Mouse (Mus musculus) lung, postnatal 0 days (tissue): Measurements from ENCODE around the gene Podxl2. TPM values are rescaled to one million over a fixed set of nuclear protein-coding genes. Genes with fewer than 3 reads are reported as not detected.

Source experiments
- ATAC-seq: fragments of 200-750 bp; cut with Nextera tagmentation; 2 replicates; pipeline ENCODE4 v1.8.0; 2017; ENCODE audit warnings: moderate library complexity
- DNase-seq: peaks from one replicate; pipeline ENCODE4 v3.0.0-alpha.2; 2016; ENCODE audit warnings: low spot score
- H3K27ac ChIP-seq: fragments of 300-500 bp; sonication (generic); 2 replicates; pipeline ENCODE4 v1.5.1; 2014; ENCODE audit warnings: antibody characterized with exemption, mild to moderate bottlenecking, low read length, mixed read lengths
- H3K27me3 ChIP-seq: fragments of 300-500 bp; sonication (generic); replicated peaks from 2 replicates; pipeline ENCODE4 v1.6.1; 2014; ENCODE audit warnings: low read length, mixed read lengths; ENCODE audit not compliant: insufficient read depth
- H3K36me3 ChIP-seq: fragments of 300-500 bp; sonication (generic); 2 replicates; pipeline ENCODE4 v1.6.1; 2014; ENCODE audit warnings: low read length, mixed read lengths; ENCODE audit not compliant: insufficient read depth
- H3K4me1 ChIP-seq: fragments of 300-500 bp; sonication (generic); 2 replicates; pipeline ENCODE4 v1.6.1; 2014; ENCODE audit warnings: antibody characterized with exemption, low read depth, low read length, mixed read lengths; ENCODE audit not compliant: insufficient read depth
- H3K4me2 ChIP-seq: fragments of 300-500 bp; sonication (generic); replicated peaks from 2 replicates; pipeline ENCODE4 v1.6.1; 2014; ENCODE audit warnings: low read depth, mild to moderate bottlenecking, low read length, moderate library complexity, mixed read lengths
- H3K4me3 ChIP-seq: fragments of 300-500 bp; sonication (generic); 2 replicates; pipeline ENCODE4 v1.5.1; 2014; ENCODE audit warnings: low read depth, low read length
- H3K9ac ChIP-seq: fragments of 300-500 bp; sonication (generic); replicated peaks from 2 replicates; pipeline ENCODE4 v1.6.1; 2014; ENCODE audit warnings: low read depth, mild to moderate bottlenecking
- H3K9me3 ChIP-seq: fragments of 300-500 bp; sonication (generic); 2 replicates; pipeline ENCODE4 v1.6.1; 2016; ENCODE audit warnings: low read length, mixed read lengths
- CTCF ChIP-seq: IDR thresholded peaks from 2 replicates; pipeline ENCODE4 v1.5.1; 2016; ENCODE audit warnings: antibody characterized with exemption, mild to moderate bottlenecking
- EP300 ChIP-seq: IDR thresholded peaks from 2 replicates; pipeline ENCODE4 v1.6.1; 2016; ENCODE audit warnings: antibody characterized with exemption, mild to moderate bottlenecking, control low read depth
- WGBS: fragments of 180-500 bp; shearing (Covaris S2); extraction: QIAGEN DNeasy Blood & Tissue Kit; methylation state at CpG from one replicate; pipeline ENCODE4 v1.1.7; 2014; 5-methylcytosine and 5-hydroxymethylcytosine counted together
- polyA plus RNA-seq: library from polyadenylated mRNA; unstranded; fragments of >200 nt; fragmentation: Nextera tagmentation; extraction: Ambion mirVana; gene quantifications from 2 replicates; pipeline ENCODE4 v1.2.1, GENCODE M21; 2015

The Podxl2 gene
- polyA plus RNA-seq, 1 experiment from 2014 or later: 19.1 TPM

- WGBS: 92% methylated on average over 17 of the region's 17 CpGs
- TF ChIP-seq CTCF (no peak), EP300 (no peak)
- ATAC-seq: no peak
Observed at GRCm38 (mm10) chr6:88884690-88885089, 9.8 kb upstream of the Podxl2 start.

GRCm38 (mm10) chr6:88884195-88884594, 9.4 kb upstream of the Podxl2 start:
- Histone ChIP-seq H3K9ac (no peak overlapping the region), H3K4me3 (no peak overlapping the region), H3K4me2 (no peak overlapping the region), H3K36me3 (peaks cover 19% of the 10 kb centered on the region; the same call in 1 of the 2 replicates), H3K27ac (no peak overlapping the region), H3K27me3 (no peaks in the 10 kb centered on the region), H3K9me3 (no peaks in the 10 kb centered on the region), H3K4me1 (no peaks in the 10 kb centered on the region)
- WGBS: 89% methylated on average over 10 of the region's 10 CpGs
- no peak for DNase-seq
- no peak for ATAC-seq
- no peak for TF ChIP-seq EP300
- no peak for TF ChIP-seq CTCF

More at GRCm38 (mm10) chr6:88884690-88885089, 9.8 kb upstream of the Podxl2 start:
- DNase-seq: no peak
- Histone ChIP-seq H3K4me1 (no peaks in the 10 kb centered on the region), H3K4me2 (no peak overlapping the region), H3K27ac (no peak overlapping the region), H3K36me3 (peaks cover 20% of the 10 kb centered on the region; the same call in 1 of the 2 replicates), H3K9me3 (no peaks in the 10 kb centered on the region), H3K27me3 (no peaks in the 10 kb centered on the region), H3K9ac (no peak overlapping the region), H3K4me3 (no peak overlapping the region)

GRCm38 (mm10) chr6:88881334-88881733, 6.5 kb upstream of the Podxl2 start:
- no peaks in the 10 kb centered on the region for H3K27me3 ChIP-seq
- H3K36me3 ChIP-seq: peaks cover 13% of the 10 kb centered on the region; the same call in 1 of the 2 replicates
- no peak for ATAC-seq
- no peak for DNase-seq
- no peak overlapping the region for H3K4me3 ChIP-seq
- no peak overlapping the region for H3K9ac ChIP-seq
- no peak for TF ChIP-seq EP300
- TF ChIP-seq CTCF: no peak
- H3K27ac ChIP-seq: no peak overlapping the region
- 87% methylated on average over 7 of the region's 7 CpGs for WGBS
- H3K9me3 ChIP-seq: no peaks in the 10 kb centered on the region
- H3K4me2 ChIP-seq: no peak overlapping the region
- no peaks in the 10 kb centered on the region for H3K4me1 ChIP-seq

GRCm38 (mm10) chr6:88879471-88879870, 4.6 kb upstream of the Podxl2 start:
- TF ChIP-seq EP300 (no peak), CTCF (peak; percentile 38)
- Histone ChIP-seq H3K9ac (no peak overlapping the region), H3K36me3 (peaks cover 4% of the 10 kb centered on the region; the same call in 1 of the 2 replicates), H3K27me3 (0 out of 2 replicates have a peak, but pooled peaks cover 7% of the 10 kb centered on the region), H3K4me1 (no peaks in the 10 kb centered on the region), H3K9me3 (no peaks in the 10 kb centered on the region), H3K4me3 (no peak overlapping the region), H3K4me2 (no peak overlapping the region), H3K27ac (no peak overlapping the region)
- DNase-seq (no peak), ATAC-seq (no peak)
- WGBS: 62% methylated on average over 4 of the region's 4 CpGs

GRCm38 (mm10) chr6:88873965-88874867, 628 bp downstream of the Podxl2 start:
- TF ChIP-seq EP300 (no peak), CTCF (no peak)
- Histone ChIP-seq H3K9me3 (no peaks in the 10 kb centered on the region), H3K4me3 (peak overlapping the region; percentile 55), H3K27ac (no peak overlapping the region), H3K4me1 (no peaks in the 10 kb centered on the region), H3K4me2 (peak overlapping the region; percentile 95), H3K27me3 (0 out of 2 replicates have a peak, but pooled peaks cover 7% of the 10 kb centered on the region), H3K36me3 (no peaks in the 10 kb centered on the region), H3K9ac (no peak overlapping the region)
- ATAC-seq: peak; percentile 67
- peak; percentile 30 for DNase-seq
- WGBS: 2% methylated on average over 61 of the region's 74 CpGs

GRCm38 (mm10) chr6:88872811-88873210, 2.0 kb downstream of the Podxl2 start:
- Histone ChIP-seq H3K4me3 (no peak overlapping the region), H3K27ac (no peak overlapping the region), H3K4me1 (no peaks in the 10 kb centered on the region), H3K36me3 (no peaks in the 10 kb centered on the region), H3K9ac (no peak overlapping the region), H3K4me2 (no peak overlapping the region), H3K27me3 (0 out of 2 replicates have a peak, but pooled peaks cover 7% of the 10 kb centered on the region), H3K9me3 (no peaks in the 10 kb centered on the region)
- TF ChIP-seq CTCF (no peak), EP300 (no peak)
- ATAC-seq: no peak
- no peak for DNase-seq
- WGBS: 51% methylated on average over 7 of the region's 7 CpGs
